8 mouse cellular contexts compared by ENCODE assay signal in the genomic region with DNA sequence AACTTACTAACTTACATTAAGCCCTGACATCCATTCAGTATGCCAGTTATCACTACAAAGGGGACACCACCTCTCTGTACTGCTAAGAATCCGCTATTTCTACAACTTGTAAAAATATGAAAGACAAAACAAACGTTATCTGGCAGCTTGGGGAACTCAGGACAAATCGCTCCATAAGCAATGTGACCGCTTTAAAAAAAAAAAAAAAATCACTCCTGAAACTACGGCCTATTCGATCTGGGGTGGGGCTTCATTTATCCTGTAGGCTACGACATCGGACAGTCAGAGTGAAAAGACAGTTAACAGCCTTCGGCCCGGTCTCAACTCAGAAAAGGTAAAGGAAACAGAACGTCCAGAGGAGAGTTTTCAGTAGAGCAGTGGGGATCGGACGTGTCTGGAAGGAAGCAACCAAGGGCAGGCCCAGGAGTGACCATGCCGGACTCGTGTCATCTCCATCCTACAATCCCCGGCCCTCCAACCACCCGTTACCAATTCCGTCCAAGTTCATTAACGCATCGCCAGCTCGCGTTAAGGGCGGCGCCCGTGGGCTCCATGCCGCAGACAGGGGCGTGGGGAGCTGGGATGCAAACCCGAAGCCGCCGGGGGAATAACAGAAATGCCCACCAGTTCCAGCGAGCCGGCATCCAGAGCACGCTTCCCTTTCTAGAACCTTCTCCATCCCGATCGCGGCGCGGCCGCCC. TPM values are rescaled to one million over a fixed set of nuclear protein-coding genes. Genes with fewer than 3 reads are reported as not detected.
DNase-seq lines count a peak whose midpoint lies in the region; ATAC-seq lines count a peak whose summit lies in the region.

No protein-coding gene starts in this region.

- no peaks in the 10 kb centered on the region for H3K9me3 ChIP-seq in lung, embryonic 16.5 days (ENCODE audit: control insufficient read depth, low read length)
- no peaks in the 10 kb centered on the region for H3K9me3 ChIP-seq in forebrain, embryonic 14.5 days (replicated peaks; ENCODE audit: control insufficient read depth, low read length)
- no peaks in the 10 kb centered on the region for H3K9me3 ChIP-seq in liver, embryonic 12.5 days (replicated peaks)
- no peaks in the 10 kb centered on the region for H3K9me3 ChIP-seq in stomach, embryonic 14.5 days (ENCODE audit: control insufficient read depth, low read depth, low read length)

- H3K27ac ChIP-seq in lung, embryonic 16.5 days (ENCODE audit: low read length) = peak overlapping the region; percentile 89
- peak overlapping the region; percentile 71 for H3K27ac ChIP-seq in forebrain, embryonic 14.5 days (ENCODE audit: low read depth, low read length)
- peak overlapping the region; percentile 85 for H3K27ac ChIP-seq in liver, embryonic 12.5 days
- H3K27ac ChIP-seq in stomach, embryonic 14.5 days (ENCODE audit: low read length) = peak overlapping the region; percentile 81

- peak; percentile 13 for DNase-seq in adrenal gland, adult 8-10 months
- no peak for DNase-seq in adrenal gland, postnatal 10 days
- no peak for DNase-seq in lung, postnatal 10 days
- no peak for DNase-seq in forebrain, embryonic 14.5 days (ENCODE audit: low spot score)
- no peak for DNase-seq in ovary, postnatal 10 days (ENCODE audit: low spot score)

- H3K9ac ChIP-seq in lung, embryonic 16.5 days (ENCODE audit: low read length) = peak overlapping the region; percentile 97
- H3K9ac ChIP-seq in forebrain, embryonic 14.5 days (ENCODE audit: low read length) = peak overlapping the region; percentile 96
- peak overlapping the region; percentile 98 for H3K9ac ChIP-seq in liver, embryonic 12.5 days
- peak overlapping the region; percentile 95 for H3K9ac ChIP-seq in stomach, embryonic 14.5 days (replicated peaks; ENCODE audit: low read depth, low read length)

- WGBS in lung, embryonic 16.5 days = 0% methylated on average over 39 of the region's 39 CpGs
- WGBS in forebrain, embryonic 14.5 days = under 1% methylated on average over 39 of the region's 39 CpGs
- 0% methylated on average over 39 of the region's 39 CpGs for WGBS in liver, embryonic 12.5 days (ENCODE audit: insufficient replicate concordance)
- under 1% methylated on average over 39 of the region's 39 CpGs for WGBS in stomach, embryonic 14.5 days

- peaks cover 25% of the 10 kb centered on the region for H3K36me3 ChIP-seq in lung, embryonic 16.5 days (ENCODE audit: control insufficient read depth, insufficient read depth, low read length)
- H3K36me3 ChIP-seq in forebrain, embryonic 14.5 days (ENCODE audit: control insufficient read depth, insufficient read depth, low read length) = peaks cover 31% of the 10 kb centered on the region
- peaks cover 40% of the 10 kb centered on the region for H3K36me3 ChIP-seq in liver, embryonic 12.5 days
- peaks cover 30% of the 10 kb centered on the region for H3K36me3 ChIP-seq in stomach, embryonic 14.5 days (ENCODE audit: control insufficient read depth, insufficient read depth, low read length)

- peak overlapping the region; percentile 88 for H3K4me2 ChIP-seq in lung, embryonic 16.5 days (ENCODE audit: low read depth, low read length)
- peak overlapping the region; percentile 83 for H3K4me2 ChIP-seq in forebrain, embryonic 14.5 days (ENCODE audit: low read length)
- peak overlapping the region; percentile 79 for H3K4me2 ChIP-seq in liver, embryonic 12.5 days
- H3K4me2 ChIP-seq in stomach, embryonic 14.5 days (replicated peaks; ENCODE audit: low read depth, low read length) = peak overlapping the region; percentile 82

- peaks cover 14% of the 10 kb centered on the region for H3K4me1 ChIP-seq in lung, embryonic 16.5 days (replicated peaks; ENCODE audit: control insufficient read depth, insufficient read depth, low read length)
- peaks cover 14% of the 10 kb centered on the region for H3K4me1 ChIP-seq in forebrain, embryonic 14.5 days (ENCODE audit: control insufficient read depth, insufficient read depth, low read length)
- H3K4me1 ChIP-seq in liver, embryonic 12.5 days = peaks cover 35% of the 10 kb centered on the region
- H3K4me1 ChIP-seq in stomach, embryonic 14.5 days (ENCODE audit: control insufficient read depth, insufficient read depth, low read length) = peaks cover 4% of the 10 kb centered on the region; the same call in 1 of the 2 replicates

- no peaks in the 10 kb centered on the region for H3K27me3 ChIP-seq in lung, embryonic 16.5 days (ENCODE audit: control insufficient read depth, insufficient read depth, low read depth, low read length)
- H3K27me3 ChIP-seq in forebrain, embryonic 14.5 days (replicated peaks; ENCODE audit: control insufficient read depth, insufficient read depth, low read length) = no peaks in the 10 kb centered on the region
- no peaks in the 10 kb centered on the region for H3K27me3 ChIP-seq in liver, embryonic 12.5 days (replicated peaks)
- H3K27me3 ChIP-seq in stomach, embryonic 14.5 days (ENCODE audit: control insufficient read depth, insufficient read depth, low read length) = no peaks in the 10 kb centered on the region

- H3K4me3 ChIP-seq in lung, embryonic 16.5 days (ENCODE audit: low read length) = peak overlapping the region; percentile 96
- peak overlapping the region; percentile 90 for H3K4me3 ChIP-seq in forebrain, embryonic 14.5 days (ENCODE audit: low read depth, low read length)
- H3K4me3 ChIP-seq in liver, embryonic 12.5 days = peak overlapping the region; percentile 99
- peak overlapping the region; percentile 97 for H3K4me3 ChIP-seq in stomach, embryonic 14.5 days (ENCODE audit: low read depth, low read length)

- peak; percentile 49 for ATAC-seq in lung, embryonic 16.5 days (ENCODE audit: low read depth)
- peak; percentile 47; the same call in 1 of the 2 replicates for ATAC-seq in forebrain, embryonic 14.5 days
- ATAC-seq in liver, embryonic 12.5 days = peak; percentile 46
- ATAC-seq in stomach, embryonic 14.5 days (ENCODE audit: insufficient number of reproducible peaks, insufficient read depth, low FRiP score, low read depth) = peak; percentile 29

RNA-seq across cellular contexts. Expression of a gene that starts 0.6 kb away (rescaled TPM):
- total RNA-seq in adrenal gland, adult 8-10 months (2022) = 100 to 1,000 TPM; 174 to 216 (median 181) TPM
- 100 to 1,000 TPM; 186 to 192 TPM for total RNA-seq in adrenal gland, postnatal 10 days (2021)
- polyA plus RNA-seq in lung, embryonic 16.5 days (2015; fragmentation: Nextera tagmentation; extraction: Ambion mirVana) = 354 and 375 TPM in 2 replicates
- polyA plus RNA-seq in forebrain, embryonic 14.5 days (2014; fragmentation: Nextera tagmentation; extraction: Ambion mirVana) = 504 and 543 TPM in 2 replicates
- polyA plus RNA-seq in liver, embryonic 12.5 days (2016; fragmentation: Nextera tagmentation; extraction: Ambion mirVana) = 395 and 399 TPM in 2 replicates
- polyA plus RNA-seq in stomach, embryonic 14.5 days (2014; fragmentation: Nextera tagmentation; extraction: Ambion mirVana) = 396 and 425 TPM in 2 replicates

RNA-seq across cellular contexts. Expression of a gene that starts 40.6 kb away (rescaled TPM):
- total RNA-seq in adrenal gland, adult 8-10 months (2022) = 10 to 100 TPM; 64.2 to 72.5 (median 68.0) TPM
- total RNA-seq in adrenal gland, postnatal 10 days (2021) = 10 to 100 TPM; 55.1 to 60.2 TPM
- polyA plus RNA-seq in lung, embryonic 16.5 days (2015; fragmentation: Nextera tagmentation; extraction: Ambion mirVana) = 39.5 and 40.3 TPM in 2 replicates
- 46.7 and 48.9 TPM in 2 replicates for polyA plus RNA-seq in forebrain, embryonic 14.5 days (2014; fragmentation: Nextera tagmentation; extraction: Ambion mirVana)
- 25.2 and 27.2 TPM in 2 replicates for polyA plus RNA-seq in liver, embryonic 12.5 days (2016; fragmentation: Nextera tagmentation; extraction: Ambion mirVana)
- polyA plus RNA-seq in stomach, embryonic 14.5 days (2014; fragmentation: Nextera tagmentation; extraction: Ambion mirVana) = 44.5 and 53.5 TPM in 2 replicates

RNA-seq across cellular contexts. Expression of a gene that starts 54.7 kb away (rescaled TPM):
- 1 to 10 TPM; 6.3 to 8.1 (median 6.7) TPM for total RNA-seq in adrenal gland, adult 8-10 months (2022)
- total RNA-seq in adrenal gland, postnatal 10 days (2021) = 1 to 10 TPM; 7.6 to 8.1 TPM
- 10.7 and 11.6 TPM in 2 replicates for polyA plus RNA-seq in lung, embryonic 16.5 days (2015; fragmentation: Nextera tagmentation; extraction: Ambion mirVana)
- 11.9 and 12.0 TPM in 2 replicates for polyA plus RNA-seq in forebrain, embryonic 14.5 days (2014; fragmentation: Nextera tagmentation; extraction: Ambion mirVana)
- polyA plus RNA-seq in liver, embryonic 12.5 days (2016; fragmentation: Nextera tagmentation; extraction: Ambion mirVana) = 6.9 and 7.9 TPM in 2 replicates
- polyA plus RNA-seq in stomach, embryonic 14.5 days (2014; fragmentation: Nextera tagmentation; extraction: Ambion mirVana) = 11.0 TPM in 2 replicates

RNA-seq across cellular contexts. Expression of a gene that starts 58.0 kb away (rescaled TPM):
- total RNA-seq in adrenal gland, adult 8-10 months (2022) = 1 to 10 TPM in 2 of 4 experiments, under 1 TPM in 2; 0.77 to 1.3 (median 1.1) TPM
- total RNA-seq in adrenal gland, postnatal 10 days (2021) = 1 to 10 TPM; 4.1 to 5.5 TPM
- polyA plus RNA-seq in lung, embryonic 16.5 days (2015; fragmentation: Nextera tagmentation; extraction: Ambion mirVana) = 0.70 and 0.82 TPM in 2 replicates
- polyA plus RNA-seq in forebrain, embryonic 14.5 days (2014; fragmentation: Nextera tagmentation; extraction: Ambion mirVana) = not detected in 2 replicates
- not detected in 2 replicates for polyA plus RNA-seq in liver, embryonic 12.5 days (2016; fragmentation: Nextera tagmentation; extraction: Ambion mirVana)
- polyA plus RNA-seq in stomach, embryonic 14.5 days (2014; fragmentation: Nextera tagmentation; extraction: Ambion mirVana) = 0.39 and 0.66 TPM in 2 replicates
